Mouse (Mus musculus) T-helper 17 cell (primary cell): ENCODE data around the gene Gm37240.

Experiments used
- in situ Hi-C, 2 experiments: fragments of 300-600 bp; cut with MboI, MseI; formaldehyde crosslinking; loops; 1 replicate in 1 of 2; 2 replicates in 1 of 2; pipeline ENCODE4 v1.15.1; 2025; ENCODE audit warnings: high pct_unique_total_duplicates in 2 of 2

Gm37240 gene

GRCm38 (mm10) chr3:85757435-85757834, 129.9 kb downstream of the Gm37240 start:
- in situ Hi-C loops: no loop called here

- in situ Hi-C loops: no loop called here
Observed at GRCm38 (mm10) chr3:85749348-85749747, 138.0 kb downstream of the Gm37240 start.

- in situ Hi-C loops: no loop called here
Observed at GRCm38 (mm10) chr3:85748863-85749262, 138.5 kb downstream of the Gm37240 start.

GRCm38 (mm10) chr3:85746116-85746515, 141.2 kb downstream of the Gm37240 start:
- in situ Hi-C loops: no loop called here

- in situ Hi-C loops: no loop called here
Observed at GRCm38 (mm10) chr3:85741767-85742166, 145.6 kb downstream of the Gm37240 start.

- in situ Hi-C loops: no loop called here
Observed at GRCm38 (mm10) chr3:85738591-85738990, 148.7 kb downstream of the Gm37240 start.

- in situ Hi-C loops: no loop called here
Observed at GRCm38 (mm10) chr3:85733939-85734729, 153.2 kb downstream of the Gm37240 start.

GRCm38 (mm10) chr3:85727171-85727570, 160.1 kb downstream of the Gm37240 start:
- in situ Hi-C loops: no loop called here

GRCm38 (mm10) chr3:85725971-85726370, 161.3 kb downstream of the Gm37240 start:
- in situ Hi-C loops: no loop called here

- in situ Hi-C loops: no loop called here
Observed at GRCm38 (mm10) chr3:85725110-85725509, 162.2 kb downstream of the Gm37240 start.

GRCm38 (mm10) chr3:85722581-85722980, 164.7 kb downstream of the Gm37240 start:
- in situ Hi-C loops: loop anchor here in 1 of 2 experiments (25.0 kb wide), 1 partner anchor 390 kb away; no protein-coding TSS in a partner anchor

- in situ Hi-C loops: loop anchor here in 1 of 2 experiments (25.0 kb wide), 1 partner anchor 396 kb away; no protein-coding TSS in a partner anchor
Observed at GRCm38 (mm10) chr3:85715764-85716297, 171.5 kb downstream of the Gm37240 start.

GRCm38 (mm10) chr3:85713936-85714709, 173.2 kb downstream of the Gm37240 start:
- in situ Hi-C loops: loop anchor here (5.0 to 25.0 kb wide), 2 partner anchors 398 to 413 kb away; no protein-coding TSS in a partner anchor

GRCm38 (mm10) chr3:85710695-85711094, 176.6 kb downstream of the Gm37240 start:
- in situ Hi-C loops: loop anchor here (5.0 to 25.0 kb wide), 2 partner anchors 402 to 417 kb away; no protein-coding TSS in a partner anchor

GRCm38 (mm10) chr3:85707421-85707820, 179.9 kb downstream of the Gm37240 start:
- in situ Hi-C loops: loop anchor here (5.0 to 25.0 kb wide), 3 partner anchors 210 to 405 kb away; no protein-coding TSS in a partner anchor

- in situ Hi-C loops: loop anchor here in 1 of 2 experiments (25.0 kb wide), 1 partner anchor 409 kb away; no protein-coding TSS in a partner anchor
Observed at GRCm38 (mm10) chr3:85703141-85703882, 184.0 kb downstream of the Gm37240 start.

- in situ Hi-C loops: no loop called here
Observed at GRCm38 (mm10) chr3:85698496-85698895, 188.8 kb downstream of the Gm37240 start.

GRCm38 (mm10) chr3:85695056-85695455, 192.3 kb downstream of the Gm37240 start:
- in situ Hi-C loops: no loop called here

- in situ Hi-C loops: no loop called here
Observed at GRCm38 (mm10) chr3:85693013-85693412, 194.3 kb downstream of the Gm37240 start.

GRCm38 (mm10) chr3:85691134-85691533, 196.2 kb downstream of the Gm37240 start:
- in situ Hi-C loops: no loop called here

- in situ Hi-C loops: no loop called here
Observed at GRCm38 (mm10) chr3:85688341-85688740, 199.0 kb downstream of the Gm37240 start.
